Mouse (Mus musculus) myocyte (in vitro differentiated cells): Measurements from ENCODE around the gene Kcnip2. TPM values are rescaled to one million over a fixed set of nuclear protein-coding genes. Genes with fewer than 3 reads are reported as not detected.

Experiments
- H3K27me3 ChIP-seq: one replicate; pipeline ENCODE4 v1.6.1; 2011; ENCODE audit not compliant: control insufficient read depth, insufficient read depth, insufficient read length
- H3K36me3 ChIP-seq: one replicate; pipeline ENCODE4 v1.6.1; 2011; ENCODE audit not compliant: control insufficient read depth, insufficient read depth
- H3K4me2 ChIP-seq: one replicate; pipeline ENCODE4 v1.6.1; 2011; ENCODE audit warnings: low read depth, control low read depth
- H3K4me3 ChIP-seq: one replicate; pipeline ENCODE4 v1.5.1; 2011; ENCODE audit warnings: mild to moderate bottlenecking, control low read depth, moderate library complexity
- H3K79me2 ChIP-seq: one replicate; pipeline ENCODE4 v1.6.1; 2011; ENCODE audit not compliant: control insufficient read depth, insufficient read depth
- H3ac ChIP-seq: one replicate; pipeline ENCODE4 v1.6.1; 2011; ENCODE audit not compliant: control insufficient read depth, insufficient read length
- CEBPB ChIP-seq: IDR thresholded peaks from 2 replicates; pipeline ENCODE4 v1.6.1; 2011; ENCODE audit warnings: mild to moderate bottlenecking, moderate library complexity; ENCODE audit not compliant: poor library complexity, insufficient read depth, severe bottlenecking
- E2F4 ChIP-seq: IDR thresholded peaks from one replicate; pipeline ENCODE4 v1.6.1; 2011; ENCODE audit warnings: mild to moderate bottlenecking, control low read depth, moderate library complexity; ENCODE audit not compliant: insufficient read depth
- MYOD1 ChIP-seq, 3 experiments: IDR thresholded peaks; one replicate each; pipeline ENCODE4 v1.6.1; 2011; ENCODE audit warnings: control low read depth in 2 of 3, low read depth in 2 of 3, mild to moderate bottlenecking in 2 of 3, moderate library complexity in 1 of 3; ENCODE audit not compliant: insufficient read length in 2 of 3, control insufficient read depth in 1 of 3
- MYOG ChIP-seq, 3 experiments: IDR thresholded peaks; one replicate each; pipeline ENCODE4 v1.6.1; 2011; ENCODE audit warnings: control low read depth in 2 of 3, low read depth in 2 of 3, mild to moderate bottlenecking in 2 of 3; ENCODE audit not compliant: insufficient read length in 2 of 3, control insufficient read depth in 1 of 3, insufficient read depth in 1 of 3
- POLR2A ChIP-seq: IDR thresholded peaks from one replicate; pipeline ENCODE4 v1.6.1; 2011; ENCODE audit warnings: low read depth, mild to moderate bottlenecking, control low read depth, moderate library complexity; ENCODE audit not compliant: insufficient read length
- POLR2AphosphoS2 ChIP-seq: IDR thresholded peaks from one replicate; pipeline ENCODE4 v1.6.1; 2011; ENCODE audit warnings: low read depth, control low read depth; ENCODE audit not compliant: insufficient read length
- REST ChIP-seq: IDR thresholded peaks from one replicate; pipeline ENCODE4 v1.6.1; 2011; ENCODE audit warnings: mild to moderate bottlenecking, control low read depth, moderate library complexity; ENCODE audit not compliant: insufficient read depth, insufficient read length
- SRF ChIP-seq: IDR thresholded peaks from one replicate; pipeline ENCODE4 v1.6.1; 2011; ENCODE audit warnings: low read depth; ENCODE audit not compliant: control insufficient read depth, insufficient read length
- TCF12 ChIP-seq: IDR thresholded peaks from one replicate; pipeline ENCODE4 v1.6.1; 2011; ENCODE audit warnings: mild to moderate bottlenecking, control low read depth; ENCODE audit not compliant: poor library complexity, insufficient read depth, severe bottlenecking
- TCF3 ChIP-seq: IDR thresholded peaks from one replicate; pipeline ENCODE4 v1.6.1; 2011; ENCODE audit warnings: low read depth, control low read depth; ENCODE audit not compliant: insufficient read length
- USF1 ChIP-seq: IDR thresholded peaks from one replicate; pipeline ENCODE4 v1.6.1; 2011; ENCODE audit warnings: low read depth, mild to moderate bottlenecking, control low read depth, moderate library complexity
- polyA plus RNA-seq: library from polyadenylated mRNA; unstranded; fragments of >200 nt; fragmentation: generic; extraction: Trizol; gene quantifications from one replicate; pipeline ENCODE4 v1.2.1, GENCODE M21; 2012; ENCODE audit warnings: missing spikeins

Kcnip2 gene
- polyA plus RNA-seq, 1 experiment, result 0.04 TPM

DNA sequence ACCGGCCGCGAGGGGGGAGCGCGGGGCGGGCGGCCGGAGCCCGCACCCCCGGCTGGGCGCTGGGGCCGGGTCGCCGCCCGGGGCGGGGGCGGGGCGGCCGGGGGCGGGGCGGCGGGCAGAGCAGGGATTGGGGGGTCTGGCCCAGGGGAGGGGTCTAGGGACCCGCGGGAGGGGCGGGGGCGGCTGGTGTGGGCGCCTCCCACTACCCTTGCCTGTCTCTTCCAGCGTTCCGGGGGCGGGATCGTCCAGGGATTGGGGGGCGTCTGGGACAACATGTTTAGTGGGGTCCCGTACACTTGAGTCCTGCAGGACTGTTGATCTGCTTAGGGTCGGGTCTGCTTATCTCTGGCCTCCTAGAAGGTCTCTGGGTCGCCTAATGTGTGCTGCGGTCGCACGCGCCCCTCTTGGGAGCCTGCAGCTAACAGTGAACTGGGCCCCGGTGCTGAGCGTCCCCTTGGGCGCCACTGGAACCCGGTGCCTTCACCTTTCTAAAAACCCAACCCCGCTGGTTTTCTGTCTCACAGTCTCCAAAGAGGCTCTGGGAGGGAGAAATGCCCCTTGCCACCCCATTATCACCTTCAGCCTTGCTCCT is 72.8 kb downstream of the Kcnip2 start:
- Histone ChIP-seq H3K4me3 (no peak overlapping the region), H3K4me2 (no peak overlapping the region), H3K79me2 (no peaks in the 10 kb centered on the region), H3K27me3 (peaks cover 40% of the 10 kb centered on the region), H3K36me3 (no peaks in the 10 kb centered on the region), H3ac (no peak overlapping the region)
- TF ChIP-seq E2F4, result no peak
- TF ChIP-seq REST, result no peak
- TF ChIP-seq TCF3, result no peak
- no peak for TF ChIP-seq SRF
- TF ChIP-seq POLR2A, result no peak
- no peak for TF ChIP-seq MYOG (IDR thresholded peaks at IDR 0.05; ENCODE audit: control insufficient read depth in 1 of 3, insufficient read depth in 1 of 3, insufficient read length in 2 of 3, low read depth in 2 of 3)
- no peak for TF ChIP-seq TCF12
- no peak for TF ChIP-seq MYOD1 (IDR thresholded peaks at IDR 0.05; ENCODE audit: control insufficient read depth in 1 of 3, insufficient read length in 2 of 3, low read depth in 2 of 3)
- TF ChIP-seq USF1, result no peak

DNA sequence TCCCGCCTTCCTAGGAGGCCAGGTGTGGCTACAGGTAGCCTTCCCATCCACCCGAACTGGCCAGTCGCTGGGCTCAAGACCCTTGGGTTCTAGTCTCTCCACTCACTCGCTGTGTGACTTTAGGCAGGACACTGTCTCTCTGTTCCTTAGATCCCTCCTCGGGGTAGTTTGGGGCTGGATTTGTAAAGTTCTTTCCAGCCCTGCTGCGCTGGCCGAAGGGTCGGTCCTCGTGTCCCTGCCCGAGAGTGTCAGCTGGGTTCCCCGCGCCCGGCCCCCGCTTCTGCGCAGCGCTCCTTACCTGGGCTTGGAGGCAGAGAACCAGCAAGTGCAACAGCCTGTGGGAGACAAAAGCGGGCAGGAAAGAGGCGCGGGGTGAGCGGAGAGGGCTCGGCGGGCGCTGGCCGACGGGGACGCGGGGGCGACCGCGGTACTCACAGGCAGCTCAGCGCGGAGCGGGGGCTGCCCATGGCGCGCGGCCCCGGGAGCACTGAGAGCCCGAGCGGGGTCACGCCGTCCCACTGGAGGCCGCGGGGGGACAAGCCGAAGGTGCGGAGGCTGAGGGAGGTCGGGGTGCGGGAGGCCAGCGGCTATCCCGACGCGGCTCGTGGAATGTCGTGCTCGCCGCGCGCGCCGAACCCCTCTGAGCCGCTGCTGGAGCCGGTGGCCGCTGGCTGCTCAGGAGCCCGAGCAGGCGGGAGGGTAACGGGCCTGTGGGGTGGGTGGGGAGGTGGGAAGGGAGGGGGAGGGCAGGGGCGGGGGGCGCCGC is 73.5 kb downstream of the Kcnip2 start, which contains the start of gene Fgf8:
Gene Fgf8, minus strand, starts transcription at position 698 of the 766 bp plus-strand sequence.
- Histone ChIP-seq H3K79me2 (no peaks in the 10 kb centered on the region), H3K36me3 (no peaks in the 10 kb centered on the region), H3ac (no peak within 1 kb of the TSS), H3K4me2 (no peak within 1 kb of the TSS), H3K27me3 (peaks cover 46% of the 10 kb centered on the region), H3K4me3 (no peak within 1 kb of the TSS)
- no peak for TF ChIP-seq POLR2A
- TF ChIP-seq CEBPB, result no peak
- TF ChIP-seq REST, result no peak
- no peak for TF ChIP-seq SRF
- TF ChIP-seq MYOD1 (IDR thresholded peaks at IDR 0.05; ENCODE audit: control insufficient read depth in 1 of 3, insufficient read length in 2 of 3, low read depth in 2 of 3), result no peak
- TF ChIP-seq TCF3, result no peak
- no peak for TF ChIP-seq TCF12
- no peak for TF ChIP-seq USF1
- TF ChIP-seq POLR2AphosphoS2, result no peak
- no peak for TF ChIP-seq MYOG (IDR thresholded peaks at IDR 0.05; ENCODE audit: control insufficient read depth in 1 of 3, insufficient read depth in 1 of 3, insufficient read length in 2 of 3, low read depth in 2 of 3)
- TF ChIP-seq E2F4, result no peak

Other genes starting within 250 kb of the Kcnip2 start
- 37.0 TPM for gene Fbxw4, start 155.7 kb downstream of the Kcnip2 start, polyA plus RNA-seq
- gene Fgf8, start 73.1 kb downstream of the Kcnip2 start, polyA plus RNA-seq, result not detected
- 97.2 TPM for gene Npm3, start 66.5 kb downstream of the Kcnip2 start, polyA plus RNA-seq
- 27.1 TPM for gene Mgea5, start 32.2 kb downstream of the Kcnip2 start, polyA plus RNA-seq
- gene Armh3, start 182.4 kb upstream of the Kcnip2 start, polyA plus RNA-seq, result 9.7 TPM
- gene Hps6, start 187.4 kb upstream of the Kcnip2 start, polyA plus RNA-seq, result 12.0 TPM
- gene Pprc1, start 228.8 kb upstream of the Kcnip2 start, polyA plus RNA-seq, result 19.7 TPM
- gene Ldb1, start 229.2 kb upstream of the Kcnip2 start, polyA plus RNA-seq, result 68.7 TPM